Mouse (Mus musculus) mammary gland, adult 2 months (tissue): ENCODE results near the gene Tsga10ip. TPM values are rescaled to one million over a fixed set of nuclear protein-coding genes. Genes with fewer than 3 reads are reported as not detected.

Experiments used
- polyA plus RNA-seq: library from polyadenylated mRNA; depleted of rRNA; stranded (reverse); fragments of >200 nt; gene quantifications from 2 replicates; pipeline ENCODE4 v1.2.3, GENCODE M21; 2012; ENCODE audit warnings: low replicate concordance; rRNA removed

The Tsga10ip gene
- not detected in 2 replicates for polyA plus RNA-seq

GRCm38 (mm10) chr19:5402293-5402692, at the start of gene Tsga10ip:
Gene Tsga10ip, minus strand, starts transcription at chr19:5402526.

GRCm38 (mm10) chr19:5447515-5448353, 45.4 kb upstream of the Tsga10ip start, which contains the start of gene Fosl1:
Gene Fosl1, plus strand, starts transcription at chr19:5447547.

GRCm38 (mm10) chr19:5424782-5425741, 22.7 kb upstream of the Tsga10ip start, which contains the start of the genes Drap1 and AI837181:
Gene Drap1, minus strand, starts transcription at chr19:5424979.
Gene AI837181, plus strand, starts transcription at chr19:5425144.

GRCm38 (mm10) chr19:5388588-5389242, 13.6 kb downstream of the Tsga10ip start, which contains the start of gene Sart1:
Gene Sart1, minus strand, starts transcription at chr19:5388703.

GRCm38 (mm10) chr19:5367053-5367359, 35.3 kb downstream of the Tsga10ip start, which contains the start of gene Banf1:
Gene Banf1, minus strand, starts transcription at chr19:5367168.

GRCm38 (mm10) chr19:5366175-5367052, 35.9 kb downstream of the Tsga10ip start, which contains the start of gene Eif1ad:
Gene Eif1ad, plus strand, starts transcription at chr19:5366741.

GRCm38 (mm10) chr19:5349502-5349873, 52.8 kb downstream of the Tsga10ip start, which contains the start of gene Cst6:
Gene Cst6, minus strand, starts transcription at chr19:5349574.

Other genes starting within 250 kb of the Tsga10ip start
- 40.7 and 52.1 TPM in 2 replicates for gene Pacs1, start 129.4 kb downstream of the Tsga10ip start, polyA plus RNA-seq
- gene Sf3b2, start 107.1 kb downstream of the Tsga10ip start, polyA plus RNA-seq = 79.2 and 128 TPM in 2 replicates
- 0.04 and 0.36 TPM in 2 replicates for gene Gal3st3, start 104.2 kb downstream of the Tsga10ip start, polyA plus RNA-seq
- not detected in 2 replicates for gene Catsper1, start 66.8 kb downstream of the Tsga10ip start, polyA plus RNA-seq
- 4.1 and 142 TPM in 2 replicates for gene Cst6, start 53.0 kb downstream of the Tsga10ip start, polyA plus RNA-seq
- gene Eif1ad, start 35.8 kb downstream of the Tsga10ip start, polyA plus RNA-seq = 14.3 and 25.0 TPM in 2 replicates
- gene Banf1, start 35.4 kb downstream of the Tsga10ip start, polyA plus RNA-seq = 85.0 and 196 TPM in 2 replicates
- 13.2 and 16.5 TPM in 2 replicates for gene Sart1, start 13.8 kb downstream of the Tsga10ip start, polyA plus RNA-seq
- 111 and 116 TPM in 2 replicates for gene Drap1, start 22.5 kb upstream of the Tsga10ip start, polyA plus RNA-seq
- 112 and 118 TPM in 2 replicates for gene AI837181, start 22.6 kb upstream of the Tsga10ip start, polyA plus RNA-seq
- 0.13 and 0.75 TPM in 2 replicates for gene Fosl1, start 45.0 kb upstream of the Tsga10ip start, polyA plus RNA-seq
- 5.0 and 11.5 TPM in 2 replicates for gene Ccdc85b, start 55.4 kb upstream of the Tsga10ip start, polyA plus RNA-seq
- 106 and 133 TPM in 2 replicates for gene Fibp, start 58.1 kb upstream of the Tsga10ip start, polyA plus RNA-seq
- gene Ctsw, start 66.0 kb upstream of the Tsga10ip start, polyA plus RNA-seq = 27.5 and 30.7 TPM in 2 replicates
- 96.9 and 98.4 TPM in 2 replicates for gene Efemp2, start 71.4 kb upstream of the Tsga10ip start, polyA plus RNA-seq
- gene Mus81, start 85.9 kb upstream of the Tsga10ip start, polyA plus RNA-seq = 47.4 and 58.4 TPM in 2 replicates
- gene Cfl1, start 87.9 kb upstream of the Tsga10ip start, polyA plus RNA-seq = 576 and 751 TPM in 2 replicates
- gene 1700020D05Rik, start 101.3 kb upstream of the Tsga10ip start, polyA plus RNA-seq = 1.1 and 1.7 TPM in 2 replicates
- gene Snx32, start 108.0 kb upstream of the Tsga10ip start, polyA plus RNA-seq = 11.3 and 16.3 TPM in 2 replicates
- gene Ovol1, start 158.1 kb upstream of the Tsga10ip start, polyA plus RNA-seq = 2.4 and 2.5 TPM in 2 replicates
- 11.5 and 27.2 TPM in 2 replicates for gene Ap5b1, start 165.5 kb upstream of the Tsga10ip start, polyA plus RNA-seq
- gene Rnaseh2c, start 199.3 kb upstream of the Tsga10ip start, polyA plus RNA-seq = 35.9 and 66.4 TPM in 2 replicates
- 50.4 and 55.5 TPM in 2 replicates for gene Kat5, start 207.7 kb upstream of the Tsga10ip start, polyA plus RNA-seq
- gene Rela, start 235.0 kb upstream of the Tsga10ip start, polyA plus RNA-seq = 102 and 116 TPM in 2 replicates